Mouse (Mus musculus) forebrain, embryonic 16.5 days (tissue): ENCODE measurements around the gene Ano6. TPM values are rescaled to one million over a fixed set of nuclear protein-coding genes. Genes with fewer than 3 reads are reported as not detected.

ENCODE experiments used
- ATAC-seq: fragments of 200-750 bp; cut with Nextera tagmentation; 2 replicates; pipeline ENCODE4 v1.8.0; 2017; ENCODE audit warnings: mild to moderate bottlenecking, moderate library complexity
- H3K27ac ChIP-seq: fragments of 300-500 bp; sonication (generic); 2 replicates; pipeline ENCODE4 v1.5.1; 2014; ENCODE audit warnings: low read length, control low read depth
- H3K27me3 ChIP-seq: fragments of 300-500 bp; sonication (generic); replicated peaks from 2 replicates; pipeline ENCODE4 v1.6.1; 2014; ENCODE audit warnings: low read length; ENCODE audit not compliant: control insufficient read depth, insufficient read depth
- H3K36me3 ChIP-seq: fragments of 300-500 bp; sonication (generic); 2 replicates; pipeline ENCODE4 v1.6.1; 2014; ENCODE audit not compliant: control insufficient read depth, insufficient read depth
- H3K4me1 ChIP-seq: fragments of 300-500 bp; sonication (generic); replicated peaks from 2 replicates; pipeline ENCODE4 v1.6.1; 2014; ENCODE audit warnings: low read length; ENCODE audit not compliant: control insufficient read depth, insufficient read depth
- H3K4me2 ChIP-seq: fragments of 300-500 bp; sonication (generic); 2 replicates; pipeline ENCODE4 v1.6.1; 2014; ENCODE audit warnings: mild to moderate bottlenecking, low read length, control low read depth
- H3K4me3 ChIP-seq: fragments of 300-500 bp; sonication (generic); replicated peaks from 2 replicates; pipeline ENCODE4 v1.5.1; 2014; ENCODE audit warnings: mild to moderate bottlenecking, low read length, control low read depth
- H3K9ac ChIP-seq: fragments of 300-500 bp; sonication (generic); replicated peaks from 2 replicates; pipeline ENCODE4 v1.6.1; 2014; ENCODE audit warnings: low read depth, low read length, control low read depth
- H3K9me3 ChIP-seq: fragments of 300-500 bp; sonication (generic); 2 replicates; pipeline ENCODE4 v1.6.1; 2016; ENCODE audit warnings: low read length; ENCODE audit not compliant: control insufficient read depth
- WGBS: fragments of 180-500 bp; shearing (Covaris S2); extraction: QIAGEN DNeasy Blood & Tissue Kit; methylation state at CpG from one replicate; pipeline ENCODE4 v1.1.7; 2014; 5-methylcytosine and 5-hydroxymethylcytosine counted together
- polyA plus RNA-seq: library from polyadenylated mRNA; unstranded; fragments of >200 nt; fragmentation: Nextera tagmentation; extraction: Ambion mirVana; gene quantifications from 2 replicates; pipeline ENCODE4 v1.2.1, GENCODE M21; 2015

Gene Ano6
- polyA plus RNA-seq, 1 experiment from 2014 or later: 24.6 TPM

DNA sequence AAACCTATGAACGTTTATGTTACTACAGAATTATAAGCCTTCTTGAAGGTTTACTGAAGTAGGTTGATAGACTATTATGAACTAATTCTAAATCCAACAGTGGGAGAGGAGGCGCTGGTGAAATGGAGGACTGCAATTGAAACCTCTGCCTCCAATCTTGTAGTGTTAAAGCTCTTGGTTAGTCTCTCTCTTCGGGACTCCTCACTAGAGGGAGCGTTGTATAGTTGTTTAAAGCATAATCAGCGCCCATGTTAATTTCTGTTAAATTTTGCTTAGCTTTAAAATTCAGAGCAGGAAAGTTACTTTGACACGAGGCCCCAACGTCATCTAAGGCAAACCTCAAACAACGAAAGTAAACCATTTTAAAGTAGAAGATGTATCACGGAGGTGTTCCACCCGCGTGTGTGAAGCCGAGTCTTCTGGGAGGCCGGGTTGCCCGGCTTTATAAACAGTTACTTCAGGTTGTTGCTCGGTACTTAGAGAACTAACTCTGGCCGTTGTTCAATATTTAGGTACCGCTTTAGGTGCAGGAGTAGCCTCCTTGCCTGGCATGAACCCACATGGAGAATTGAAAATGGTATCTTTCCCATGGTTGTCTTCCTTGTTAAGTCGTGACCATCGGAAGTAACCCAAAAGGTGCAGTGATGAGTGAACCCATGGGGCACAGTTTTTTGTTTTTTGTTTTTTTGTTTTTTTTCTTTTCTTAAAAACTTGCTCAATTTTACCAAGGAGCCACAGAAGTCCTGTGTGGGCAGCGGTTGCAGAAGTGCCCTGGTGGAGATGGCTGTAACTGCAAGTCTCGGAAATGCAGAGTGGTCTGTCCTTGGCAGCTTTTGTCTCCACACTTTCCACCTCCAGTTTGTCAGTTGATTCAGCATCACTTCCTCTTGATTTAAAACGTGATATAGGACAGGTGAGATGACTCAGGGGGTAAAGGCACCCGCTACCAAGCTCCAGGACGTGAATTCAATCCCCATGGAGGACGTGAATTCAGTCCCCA is 1.9 kb downstream of the Ano6 start:
- H3K4me3 ChIP-seq: no peak overlapping the region
- 79% methylated on average over 25 of the region's 25 CpGs for WGBS

DNA sequence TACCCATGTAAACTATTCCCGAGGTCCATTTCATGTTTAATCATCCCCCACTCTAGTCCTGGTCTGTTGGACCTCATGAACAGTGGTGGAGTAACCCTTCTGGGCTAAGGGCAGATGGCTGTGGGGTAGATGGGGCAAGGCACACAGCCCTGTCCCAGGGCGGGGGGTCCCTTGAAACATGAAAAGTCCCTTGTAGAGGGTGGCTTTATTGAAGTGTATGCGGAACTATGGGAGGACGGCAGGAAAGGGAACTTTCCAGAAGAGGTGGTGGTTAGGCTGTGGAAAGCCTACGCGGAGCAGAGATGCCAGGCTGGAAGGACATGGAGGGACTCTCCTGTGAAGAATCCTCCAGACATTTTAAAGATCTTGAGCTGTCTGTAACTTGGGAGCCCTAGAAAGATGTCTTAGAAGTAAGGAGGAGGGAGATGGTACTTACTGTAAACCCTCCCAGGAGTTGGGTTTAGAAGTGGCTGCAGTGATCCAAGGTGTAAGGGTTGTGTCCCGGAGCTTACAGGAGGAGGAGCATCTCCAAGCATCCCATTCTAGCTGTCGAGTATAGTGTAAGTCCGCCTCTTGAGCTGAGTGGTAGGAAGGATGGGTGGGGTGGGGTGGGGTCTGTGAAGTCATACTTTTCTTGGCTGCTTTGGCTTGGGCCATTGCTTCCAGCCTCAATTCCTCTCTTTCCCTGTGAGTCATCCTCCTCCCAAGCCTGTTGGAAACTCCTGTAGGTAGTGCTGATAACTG is 3.3 kb downstream of the Ano6 start:
- H3K27ac ChIP-seq: no peak overlapping the region
- no peaks in the 10 kb centered on the region for H3K9me3 ChIP-seq
- H3K36me3 ChIP-seq: no peaks in the 10 kb centered on the region
- no peak overlapping the region for H3K9ac ChIP-seq
- H3K4me2 ChIP-seq: no peak overlapping the region
- no peak overlapping the region for H3K4me3 ChIP-seq
- H3K27me3 ChIP-seq: no peaks in the 10 kb centered on the region
- H3K4me1 ChIP-seq: peaks cover 35% of the 10 kb centered on the region
- WGBS: 95% methylated on average over 9 of the region's 9 CpGs
- no peak for ATAC-seq

More for the DNA sequence above, 1.9 kb downstream of the Ano6 start:
- ATAC-seq: no peak
- peaks cover 35% of the 10 kb centered on the region for H3K4me1 ChIP-seq
- peak overlapping the region; percentile 88 for H3K4me2 ChIP-seq
- no peak overlapping the region; the same call in 1 of the 2 replicates for H3K9ac ChIP-seq
- no peaks in the 10 kb centered on the region for H3K36me3 ChIP-seq
- H3K27me3 ChIP-seq: no peaks in the 10 kb centered on the region
- no peak overlapping the region for H3K27ac ChIP-seq
- H3K9me3 ChIP-seq: no peaks in the 10 kb centered on the region

- no peak for ATAC-seq
- H3K4me2 ChIP-seq: no peak overlapping the region
- H3K4me3 ChIP-seq: no peak overlapping the region
- no peaks in the 10 kb centered on the region for H3K27me3 ChIP-seq
- no peaks in the 10 kb centered on the region for H3K9me3 ChIP-seq
- peaks cover 32% of the 10 kb centered on the region for H3K4me1 ChIP-seq
- H3K27ac ChIP-seq: no peak overlapping the region
- WGBS: 63% methylated on average over 10 of the region's 10 CpGs
- no peaks in the 10 kb centered on the region for H3K36me3 ChIP-seq
- no peak overlapping the region for H3K9ac ChIP-seq
These were observed 4.2 kb downstream of the Ano6 start for GRCm38 (mm10) chr15:95794611-95795565.

DNA sequence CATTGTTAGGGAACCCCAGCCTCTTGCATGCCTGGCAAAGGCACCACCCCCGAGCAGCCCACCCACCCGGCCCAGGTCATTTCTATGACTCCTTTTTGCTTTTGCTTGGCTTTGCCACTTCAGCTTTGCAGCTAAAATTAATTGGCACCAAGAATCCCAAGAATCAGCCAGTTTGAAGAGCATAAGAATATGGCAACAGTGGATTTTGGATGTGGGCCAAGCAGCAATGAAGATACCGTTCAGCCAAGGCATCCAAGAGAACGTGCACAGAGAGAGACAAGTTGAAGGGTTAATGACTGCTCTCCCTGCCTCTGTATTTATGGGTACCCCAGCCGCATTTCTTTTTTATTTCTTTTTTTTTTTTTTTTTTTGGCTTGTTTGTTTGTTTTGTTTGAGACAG is 5.4 kb downstream of the Ano6 start:
- no peak overlapping the region for H3K9ac ChIP-seq
- H3K27ac ChIP-seq: no peak overlapping the region
- WGBS: 38% methylated on average over 5 of the region's 5 CpGs
- H3K36me3 ChIP-seq: no peaks in the 10 kb centered on the region
- ATAC-seq: no peak
- H3K4me1 ChIP-seq: peaks cover 32% of the 10 kb centered on the region
- no peaks in the 10 kb centered on the region for H3K9me3 ChIP-seq
- H3K4me3 ChIP-seq: no peak overlapping the region
- no peaks in the 10 kb centered on the region for H3K27me3 ChIP-seq
- no peak overlapping the region for H3K4me2 ChIP-seq

- Histone ChIP-seq H3K4me3 (no peak overlapping the region), H3K4me2 (no peak overlapping the region), H3K27me3 (no peaks in the 10 kb centered on the region), H3K9ac (no peak overlapping the region), H3K36me3 (no peaks in the 10 kb centered on the region), H3K27ac (no peak overlapping the region), H3K4me1 (peaks cover 26% of the 10 kb centered on the region), H3K9me3 (no peaks in the 10 kb centered on the region)
- WGBS: 79% methylated on average over 9 of the region's 9 CpGs
- no peak for ATAC-seq
These were observed 6.7 kb downstream of the Ano6 start for GRCm38 (mm10) chr15:95797144-95797983.

DNA sequence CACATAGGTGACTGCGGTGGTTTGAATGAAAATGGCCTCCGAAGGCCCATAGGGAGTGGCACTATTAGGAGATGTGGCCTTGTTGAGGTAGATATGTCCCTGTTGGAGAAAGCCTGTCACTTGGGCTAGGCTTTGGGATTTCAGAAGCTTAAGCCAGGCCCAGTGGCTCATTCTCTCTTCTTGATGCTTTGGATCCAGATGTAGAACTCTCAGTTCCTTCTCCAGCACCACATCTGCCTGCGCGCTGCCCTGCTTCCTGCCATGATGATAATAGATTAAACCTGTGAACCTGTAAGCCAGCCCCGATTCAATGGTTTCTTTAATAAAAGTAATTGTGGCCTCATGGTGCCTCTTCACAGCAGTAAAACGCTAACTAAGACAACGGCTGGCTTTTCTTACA is 7.6 kb downstream of the Ano6 start:
- no peaks in the 10 kb centered on the region for H3K9me3 ChIP-seq
- H3K4me2 ChIP-seq: no peak overlapping the region
- ATAC-seq: no peak
- H3K4me3 ChIP-seq: no peak overlapping the region
- peaks cover 30% of the 10 kb centered on the region for H3K4me1 ChIP-seq
- H3K9ac ChIP-seq: no peak overlapping the region
- H3K27me3 ChIP-seq: no peaks in the 10 kb centered on the region
- H3K27ac ChIP-seq: no peak overlapping the region
- WGBS: 95% methylated on average over 7 of the region's 7 CpGs
- H3K36me3 ChIP-seq: no peaks in the 10 kb centered on the region

DNA sequence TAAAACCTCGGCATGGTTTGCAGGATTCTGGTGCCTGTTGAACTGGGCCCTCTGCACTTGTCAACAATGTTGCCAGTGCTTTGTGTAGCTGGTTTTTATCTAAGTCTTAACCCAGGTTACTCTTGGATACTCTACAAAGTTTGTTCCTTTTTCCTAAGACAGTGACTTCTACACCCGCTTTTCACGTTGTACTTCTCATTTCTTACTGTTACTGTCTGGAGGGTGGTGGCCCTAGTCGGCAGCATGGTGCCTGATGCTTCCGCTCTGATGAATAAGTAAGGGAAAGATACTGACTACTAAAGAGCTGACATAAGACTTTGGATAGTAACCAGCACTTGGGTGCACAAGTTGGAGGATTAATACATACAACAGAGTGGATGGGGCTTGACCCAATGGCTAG is 9.0 kb downstream of the Ano6 start:
- H3K27ac ChIP-seq: no peak overlapping the region
- 94% methylated on average over 5 of the region's 5 CpGs for WGBS
- H3K4me3 ChIP-seq: no peak overlapping the region
- H3K4me1 ChIP-seq: peaks cover 25% of the 10 kb centered on the region
- no peaks in the 10 kb centered on the region for H3K9me3 ChIP-seq
- H3K9ac ChIP-seq: no peak overlapping the region
- H3K27me3 ChIP-seq: no peaks in the 10 kb centered on the region
- no peak for ATAC-seq
- no peaks in the 10 kb centered on the region for H3K36me3 ChIP-seq
- H3K4me2 ChIP-seq: no peak overlapping the region

DNA sequence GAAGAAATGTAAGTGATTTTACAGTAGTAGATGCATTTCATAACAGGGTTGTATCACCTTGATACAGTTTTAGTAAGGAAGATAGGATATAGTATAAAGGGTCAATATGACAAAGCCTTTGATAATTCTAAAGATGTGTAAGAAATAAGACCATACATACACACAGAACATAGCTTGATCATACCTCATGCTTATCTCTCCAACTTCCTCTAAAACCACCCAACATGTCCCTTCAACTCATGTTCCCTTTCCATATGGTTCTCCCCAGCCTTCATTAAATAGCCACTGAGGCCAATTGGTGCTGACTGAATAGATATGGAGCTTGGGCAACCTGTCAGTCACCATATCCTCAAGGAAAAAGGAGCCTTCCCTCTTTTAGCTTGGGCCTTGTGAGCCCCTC is 9.4 kb downstream of the Ano6 start:
- no peak for ATAC-seq
- peaks cover 21% of the 10 kb centered on the region for H3K4me1 ChIP-seq

More for the DNA sequence above, 9.4 kb downstream of the Ano6 start:
- Histone ChIP-seq H3K27ac (no peak overlapping the region), H3K36me3 (no peaks in the 10 kb centered on the region), H3K9me3 (no peaks in the 10 kb centered on the region), H3K4me3 (no peak overlapping the region), H3K4me2 (no peak overlapping the region), H3K27me3 (no peaks in the 10 kb centered on the region), H3K9ac (no peak overlapping the region)
